Mouse (Mus musculus) cerebellum, adult 2 months (tissue): ENCODE data around the gene Ywhah.

ENCODE experiments used
- CTCF ChIP-seq: fragments of 200-500 bp; IDR thresholded peaks from 2 replicates; pipeline ENCODE4 v1.5.1; 2011; ENCODE audit warnings: low read depth, mild to moderate bottlenecking, control low read depth, low read length, moderate library complexity, borderline replicate concordance; ENCODE audit not compliant: insufficient read depth
- POLR2A ChIP-seq: fragments of 200-500 bp; IDR thresholded peaks from 2 replicates; pipeline ENCODE4 v1.6.1; 2011; ENCODE audit warnings: low read length, control low read depth, borderline replicate concordance; ENCODE audit not compliant: insufficient read depth

DNA sequence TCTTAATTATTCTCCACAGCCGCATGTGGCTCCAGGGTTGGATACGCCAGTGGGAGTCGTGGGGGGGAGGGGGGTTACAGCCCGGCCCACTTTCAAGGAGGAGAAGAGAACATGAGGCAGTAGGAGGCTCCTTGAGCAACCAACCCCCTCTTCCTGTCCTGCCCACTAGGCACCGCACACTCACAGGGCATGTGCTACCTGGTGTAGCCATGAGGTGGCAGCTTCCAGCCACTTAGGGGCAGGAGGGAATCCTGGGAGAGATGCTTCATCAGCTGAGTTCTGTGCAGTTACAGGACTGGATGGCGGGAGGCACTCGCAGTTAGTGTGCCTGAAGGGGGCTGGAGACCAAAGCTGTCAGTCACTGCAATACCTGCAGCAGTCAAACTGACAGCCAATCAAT, 15.5 kb downstream of the Ywhah start:
- TF ChIP-seq CTCF = no peak
- no peak for TF ChIP-seq POLR2A
